Mouse (Mus musculus): ENCODE results near the gene Lypd6b. TPM values are rescaled to one million over a fixed set of nuclear protein-coding genes. Genes with fewer than 3 reads are reported as not detected.

The Lypd6b gene
- polyA plus RNA-seq, 2 experiments: 0.02 TPM; not detected in 1

DNA sequence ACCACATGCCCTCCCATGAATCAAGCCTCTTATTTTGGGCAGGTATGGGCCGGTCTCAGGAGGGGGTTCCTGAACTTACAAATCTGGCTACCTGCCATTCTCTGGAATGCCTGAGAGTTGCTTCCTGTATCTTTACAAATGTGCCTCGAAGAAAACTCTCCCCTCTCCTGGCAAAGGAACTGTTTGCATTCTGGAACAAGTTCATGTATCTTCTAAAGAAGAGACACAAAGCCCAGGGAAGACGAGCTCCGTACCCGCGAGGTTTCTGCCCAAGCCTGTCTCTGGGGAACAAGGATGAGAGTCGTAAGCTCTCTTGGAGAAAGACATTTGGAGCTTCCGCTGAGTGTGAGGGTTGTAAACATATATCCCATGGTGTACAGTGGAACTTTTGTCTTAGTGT lies 150.8 kb downstream of the Lypd6b start:
- H3K36me3 ChIP-seq (replicated peaks; ENCODE audit: control insufficient read depth, insufficient read depth, low read depth): no peaks in the 10 kb centered on the region
- WGBS (ENCODE audit: insufficient replicate concordance): 71% methylated on average over 8 of the region's 8 CpGs
- no peak overlapping the region for H3K9ac ChIP-seq (replicated peaks)
- H3K4me1 ChIP-seq (replicated peaks; ENCODE audit: control insufficient read depth in 2 of 2, insufficient read depth in 2 of 2, low read length in 1 of 2): no peaks in the 10 kb centered on the region
- H3K27ac ChIP-seq: no peak overlapping the region
- no peak for ATAC-seq (ENCODE audit: insufficient read depth)
- no peaks in the 10 kb centered on the region for H3K9me3 ChIP-seq (ENCODE audit: control insufficient read depth, low read length)
- no peak overlapping the region for H3K4me3 ChIP-seq (ENCODE audit: insufficient read depth in 1 of 2, low read depth in 2 of 2, low read length in 2 of 2)
- no peaks in the 10 kb centered on the region for H3K27me3 ChIP-seq (ENCODE audit: control insufficient read depth, insufficient read depth, low read length)
- TF ChIP-seq EP300 (IDR thresholded peaks at IDR 0.05; ENCODE audit: low read depth): no peak
- TF ChIP-seq CTCF (IDR thresholded peaks at IDR 0.05; ENCODE audit: low read depth): no peak
- H3K4me2 ChIP-seq (ENCODE audit: low read depth): no peak overlapping the region
- no peak for DNase-seq (ENCODE audit: low read depth in 3 of 3, low spot score in 3 of 3)

GRCm38 (mm10) chr2:49940372-49940771 lies 152.9 kb downstream of the Lypd6b start:
- Histone ChIP-seq H3K4me2 (ENCODE audit: low read depth) (no peak overlapping the region), H3K27ac (no peak overlapping the region), H3K9me3 (ENCODE audit: control insufficient read depth, low read length) (no peaks in the 10 kb centered on the region), H3K4me3 (ENCODE audit: insufficient read depth in 1 of 2, low read depth in 2 of 2, low read length in 2 of 2) (no peak overlapping the region), H3K27me3 (ENCODE audit: control insufficient read depth, insufficient read depth, low read length) (no peaks in the 10 kb centered on the region), H3K9ac (replicated peaks) (no peak overlapping the region), H3K4me1 (replicated peaks; ENCODE audit: control insufficient read depth in 2 of 2, insufficient read depth in 2 of 2, low read length in 1 of 2) (no peaks in the 10 kb centered on the region), H3K36me3 (replicated peaks; ENCODE audit: control insufficient read depth, insufficient read depth, low read depth) (no peaks in the 10 kb centered on the region)
- no peak for DNase-seq (ENCODE audit: low read depth in 3 of 3, low spot score in 3 of 3)
- 67% methylated on average over 6 of the region's 6 CpGs for WGBS (ENCODE audit: insufficient replicate concordance)
- no peak for TF ChIP-seq CTCF (IDR thresholded peaks at IDR 0.05; ENCODE audit: low read depth)
- TF ChIP-seq EP300 (IDR thresholded peaks at IDR 0.05; ENCODE audit: low read depth): no peak
- no peak for ATAC-seq (ENCODE audit: insufficient read depth)

DNA sequence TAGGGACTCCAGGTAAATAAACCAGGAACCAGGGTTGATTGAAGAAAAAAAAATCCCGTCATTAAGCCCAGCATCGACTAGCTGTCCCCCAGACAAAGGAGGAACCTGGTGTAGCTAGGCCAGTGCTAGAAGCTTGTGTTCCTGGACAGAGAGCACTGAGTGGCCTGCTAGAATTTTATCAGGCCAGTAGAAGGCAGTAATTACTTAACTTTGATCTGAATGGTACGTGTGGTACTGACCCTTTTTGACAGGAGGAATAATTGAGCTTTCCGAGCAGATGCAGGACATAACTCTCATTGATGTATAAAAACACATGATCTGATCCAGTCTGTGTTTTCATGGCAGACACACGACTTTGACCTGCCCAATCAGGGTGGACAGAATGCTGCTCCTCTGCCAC lies 154.6 kb downstream of the Lypd6b start:
- Histone ChIP-seq H3K4me3 (ENCODE audit: insufficient read depth in 1 of 2, low read depth in 2 of 2, low read length in 2 of 2) (no peak overlapping the region), H3K9ac (replicated peaks) (no peak overlapping the region), H3K27ac (no peak overlapping the region), H3K27me3 (ENCODE audit: control insufficient read depth, insufficient read depth, low read length) (no peaks in the 10 kb centered on the region), H3K4me1 (replicated peaks; ENCODE audit: control insufficient read depth in 2 of 2, insufficient read depth in 2 of 2, low read length in 1 of 2) (no peaks in the 10 kb centered on the region), H3K4me2 (ENCODE audit: low read depth) (no peak overlapping the region), H3K36me3 (replicated peaks; ENCODE audit: control insufficient read depth, insufficient read depth, low read depth) (no peaks in the 10 kb centered on the region), H3K9me3 (ENCODE audit: control insufficient read depth, low read length) (no peaks in the 10 kb centered on the region)
- TF ChIP-seq CTCF (IDR thresholded peaks at IDR 0.05; ENCODE audit: low read depth) (no peak), EP300 (IDR thresholded peaks at IDR 0.05; ENCODE audit: low read depth) (no peak)
- DNase-seq (ENCODE audit: low read depth in 3 of 3, low spot score in 3 of 3) (no peak), ATAC-seq (ENCODE audit: insufficient read depth) (no peak)
- 43% methylated on average over 5 of the region's 5 CpGs for whole genome bisulfite sequencing (ENCODE audit: insufficient replicate concordance)

DNA sequence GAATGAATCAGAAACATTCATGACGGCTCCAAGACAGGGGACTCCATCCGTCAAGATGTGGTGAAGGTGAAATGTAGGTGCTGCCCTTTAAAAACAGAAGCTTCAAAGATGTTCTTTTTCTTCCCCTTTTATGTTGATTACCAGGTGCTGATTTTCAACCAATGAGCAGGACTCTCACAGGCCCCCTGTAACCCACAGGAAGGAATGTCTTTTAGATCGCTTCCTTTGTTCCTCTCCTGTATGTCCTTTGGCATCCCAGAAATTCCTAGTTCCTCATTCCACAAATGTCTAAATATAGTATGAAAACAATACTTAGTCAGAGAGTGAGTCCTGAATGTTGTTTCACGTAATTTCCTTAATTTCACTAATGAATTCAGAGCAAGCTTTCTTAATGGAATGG lies 164.2 kb downstream of the Lypd6b start:
- WGBS (ENCODE audit: insufficient replicate concordance): 34% methylated on average over 4 of the region's 4 CpGs
- H3K4me3 ChIP-seq (ENCODE audit: insufficient read depth in 1 of 2, low read depth in 2 of 2, low read length in 2 of 2): no peak overlapping the region
- ATAC-seq (ENCODE audit: insufficient read depth) (no peak), DNase-seq (ENCODE audit: low read depth in 3 of 3, low spot score in 3 of 3) (no peak)
- H3K27ac ChIP-seq: no peak overlapping the region
- H3K27me3 ChIP-seq (ENCODE audit: control insufficient read depth, insufficient read depth, low read length): no peaks in the 10 kb centered on the region
- no peak for TF ChIP-seq EP300 (IDR thresholded peaks at IDR 0.05; ENCODE audit: low read depth)
- no peak for TF ChIP-seq CTCF (IDR thresholded peaks at IDR 0.05; ENCODE audit: low read depth)
- no peaks in the 10 kb centered on the region for H3K4me1 ChIP-seq (replicated peaks; ENCODE audit: control insufficient read depth in 2 of 2, insufficient read depth in 2 of 2, low read length in 1 of 2)
- no peak overlapping the region for H3K4me2 ChIP-seq (ENCODE audit: low read depth)
- H3K9me3 ChIP-seq (ENCODE audit: control insufficient read depth, low read length): no peaks in the 10 kb centered on the region
- H3K9ac ChIP-seq (replicated peaks): no peak overlapping the region
- H3K36me3 ChIP-seq (replicated peaks; ENCODE audit: control insufficient read depth, insufficient read depth, low read depth): no peaks in the 10 kb centered on the region

DNA sequence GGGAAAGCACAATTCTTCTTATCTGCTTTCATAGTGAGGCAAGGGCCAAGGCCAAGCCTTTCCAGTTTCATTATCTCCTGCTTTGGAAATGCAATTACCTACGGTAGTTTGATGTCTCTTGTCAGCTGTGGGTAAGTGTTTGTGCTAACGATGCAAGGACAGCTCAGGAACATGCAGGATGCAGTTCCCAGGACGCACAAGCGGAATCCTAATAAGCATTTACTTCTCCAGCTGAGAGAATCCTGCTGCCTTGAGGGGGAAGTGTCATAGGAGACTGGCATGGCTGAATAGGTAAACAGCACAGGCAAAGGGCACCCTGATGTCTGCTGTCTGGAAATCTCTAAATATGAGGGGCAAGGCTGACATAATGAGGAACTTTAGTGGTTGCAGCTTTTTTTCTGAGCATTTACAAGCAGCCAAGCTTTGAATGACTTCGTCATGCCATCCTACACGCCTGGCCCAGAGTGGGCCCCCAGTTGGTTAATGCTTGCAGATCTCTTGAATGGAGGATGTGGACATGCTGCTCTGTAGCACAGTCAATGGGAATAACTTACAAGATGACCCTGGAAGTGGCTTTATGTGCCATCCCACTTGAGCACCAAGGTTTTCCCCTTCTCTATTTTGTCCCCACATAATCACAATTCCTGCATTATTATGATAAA lies 165.3 kb downstream of the Lypd6b start:
- DNase-seq (ENCODE audit: low read depth in 3 of 3, low spot score in 3 of 3): no peak
- H3K9me3 ChIP-seq (ENCODE audit: control insufficient read depth, low read length): no peaks in the 10 kb centered on the region
- no peak overlapping the region for H3K27ac ChIP-seq
- H3K36me3 ChIP-seq (replicated peaks; ENCODE audit: control insufficient read depth, insufficient read depth, low read depth): no peaks in the 10 kb centered on the region
- no peaks in the 10 kb centered on the region for H3K4me1 ChIP-seq (replicated peaks; ENCODE audit: control insufficient read depth in 2 of 2, insufficient read depth in 2 of 2, low read length in 1 of 2)
- H3K27me3 ChIP-seq (ENCODE audit: control insufficient read depth, insufficient read depth, low read length): no peaks in the 10 kb centered on the region
- H3K4me2 ChIP-seq (ENCODE audit: low read depth): no peak overlapping the region
- TF ChIP-seq CTCF (IDR thresholded peaks at IDR 0.05; ENCODE audit: low read depth): no peak
- TF ChIP-seq EP300 (IDR thresholded peaks at IDR 0.05; ENCODE audit: low read depth): no peak
- 52% methylated on average over 6 of the region's 6 CpGs for WGBS (ENCODE audit: insufficient replicate concordance)
- H3K9ac ChIP-seq (replicated peaks): no peak overlapping the region
- no peak for ATAC-seq (ENCODE audit: insufficient read depth)
- H3K4me3 ChIP-seq (ENCODE audit: insufficient read depth in 1 of 2, low read depth in 2 of 2, low read length in 2 of 2): no peak overlapping the region

All from liver, embryonic 14.5 days (tissue).